Mouse (Mus musculus): ENCODE measurements around the gene Skap1.

GRCm38 (mm10) chr11:96461766-96462165, 2.6 kb upstream of the Skap1 start:
- no peak for TF ChIP-seq POLR2A (IDR thresholded peaks at IDR 0.05; ENCODE audit: borderline replicate concordance, insufficient read depth, low read length)
- TF ChIP-seq CTCF (IDR thresholded peaks at IDR 0.05; ENCODE audit: borderline replicate concordance, insufficient read depth, low read depth, low read length) = no peak
